Mouse (Mus musculus) kidney, embryonic 14.5 days (tissue): ENCODE data around the gene Serpinf2. TPM values are rescaled to one million over a fixed set of nuclear protein-coding genes. Genes with fewer than 3 reads are reported as not detected.
"Not testable (repeated sequence)": the region's sequence is repeated elsewhere in the genome, so short reads cannot be mapped to it uniquely, and the experiment has no call there.

Experiments
- ATAC-seq: fragments of 200-750 bp; cut with Nextera tagmentation; 2 replicates; pipeline ENCODE4 v1.8.0; 2017; ENCODE audit warnings: moderate number of reproducible peaks, mild to moderate bottlenecking, moderate TSS enrichment, moderate library complexity; ENCODE audit not compliant: low FRiP score, low TSS enrichment
- H3K27ac ChIP-seq: fragments of 300-500 bp; sonication (generic); 2 replicates; pipeline ENCODE4 v1.5.1; 2014; ENCODE audit warnings: low read depth, mild to moderate bottlenecking, low read length, moderate library complexity, mixed read lengths
- H3K27me3 ChIP-seq: fragments of 300-500 bp; sonication (generic); 2 replicates; pipeline ENCODE4 v1.6.1; 2014; ENCODE audit warnings: mild to moderate bottlenecking, low read length; ENCODE audit not compliant: control insufficient read depth, insufficient read depth
- H3K36me3 ChIP-seq: fragments of 300-500 bp; sonication (generic); 2 replicates; pipeline ENCODE4 v1.6.1; 2014; ENCODE audit warnings: low read length, mixed read lengths; ENCODE audit not compliant: control insufficient read depth, insufficient read depth
- H3K4me1 ChIP-seq: fragments of 300-500 bp; sonication (generic); 2 replicates; pipeline ENCODE4 v1.6.1; 2014; ENCODE audit warnings: low read length, mixed read lengths; ENCODE audit not compliant: control insufficient read depth, insufficient read depth
- H3K4me2 ChIP-seq: fragments of 300-500 bp; sonication (generic); replicated peaks from 2 replicates; pipeline ENCODE4 v1.6.1; 2014; ENCODE audit warnings: low read depth, mild to moderate bottlenecking, low read length
- H3K4me3 ChIP-seq: fragments of 300-500 bp; sonication (generic); 2 replicates; pipeline ENCODE4 v1.5.1; 2014; ENCODE audit warnings: mild to moderate bottlenecking, low read length
- H3K9ac ChIP-seq: fragments of 300-500 bp; sonication (generic); 2 replicates; pipeline ENCODE4 v1.6.1; 2014; ENCODE audit warnings: low read depth, mild to moderate bottlenecking, low read length, moderate library complexity
- H3K9me3 ChIP-seq: fragments of 300-500 bp; sonication (generic); 2 replicates; pipeline ENCODE4 v1.6.1; 2016; ENCODE audit warnings: low read length; ENCODE audit not compliant: control insufficient read depth
- WGBS: fragments of 180-500 bp; shearing (Covaris S2); extraction: QIAGEN DNeasy Blood & Tissue Kit; methylation state at CpG from one replicate; pipeline ENCODE4 v1.1.7; 2014; 5-methylcytosine and 5-hydroxymethylcytosine counted together
- microRNA counts: library from miRNA; unstranded; fragments of <30 nt; microRNA quantifications from one replicate; lab custom pipeline; 2017
- microRNA-seq: library from miRNA; unstranded; fragments of <30 nt; microRNA quantifications from one replicate; pipeline ENCODE4, GENCODE M21; 2016
- polyA plus RNA-seq: library from polyadenylated mRNA; unstranded; fragments of >200 nt; fragmentation: Nextera tagmentation; extraction: Ambion mirVana; gene quantifications from 2 replicates; pipeline ENCODE4 v1.2.1, GENCODE M21; 2014

Gene Serpinf2
- polyA plus RNA-seq, 1 experiment from 2014 or later, result 8.4 TPM

DNA sequence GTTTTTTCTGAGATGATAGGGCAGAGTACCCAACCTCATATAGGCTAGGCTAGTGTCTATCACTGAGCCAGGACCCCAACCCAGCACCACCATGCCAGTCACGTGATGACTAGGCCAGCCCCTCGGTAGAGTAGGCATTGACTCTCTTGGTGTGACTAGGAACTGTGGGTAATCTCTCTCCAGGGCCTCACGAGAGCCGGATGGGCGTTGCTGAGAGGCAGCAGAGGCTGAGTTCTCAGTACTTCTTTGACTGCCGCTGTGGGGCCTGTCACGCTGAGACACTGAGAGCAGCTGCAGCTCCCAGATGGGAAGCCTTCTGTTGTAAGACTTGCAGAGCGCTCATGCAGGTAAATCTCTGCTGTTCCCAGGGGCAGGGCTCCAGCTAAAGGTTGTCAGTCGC lies 39.3 kb downstream of the Serpinf2 start:
- Histone ChIP-seq H3K9me3 (no peaks in the 10 kb centered on the region), H3K27me3 (no peaks in the 10 kb centered on the region), H3K4me2 (no peak overlapping the region), H3K4me3 (no peak overlapping the region), H3K27ac (no peak overlapping the region), H3K36me3 (no peaks in the 10 kb centered on the region), H3K9ac (no peak overlapping the region), H3K4me1 (no peaks in the 10 kb centered on the region)
- WGBS, result 69% methylated on average over 9 of the region's 9 CpGs
- no peak for ATAC-seq

DNA sequence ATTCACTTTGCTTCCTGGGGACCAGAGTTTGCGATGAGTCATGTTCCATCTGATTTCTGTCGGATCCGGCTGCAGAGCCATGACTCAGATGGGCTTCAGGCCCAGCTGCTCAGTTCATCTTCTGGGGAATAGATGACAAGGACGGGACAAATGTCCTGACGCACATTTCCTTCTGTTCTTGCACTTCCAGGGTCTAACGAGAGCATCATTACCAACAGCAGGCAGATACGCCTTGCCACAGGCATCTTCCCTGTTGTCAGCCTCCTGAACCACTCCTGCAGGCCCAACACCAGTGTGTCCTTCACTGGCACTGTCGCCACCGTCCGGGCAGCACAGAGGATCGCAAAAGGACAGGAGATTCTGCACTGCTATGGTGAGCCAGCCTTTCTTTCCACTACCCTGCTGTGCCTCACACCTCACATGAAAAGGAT lies 40.0 kb downstream of the Serpinf2 start:
- no peaks in the 10 kb centered on the region for H3K36me3 ChIP-seq
- H3K4me2 ChIP-seq, result no peak overlapping the region
- H3K9me3 ChIP-seq, result no peaks in the 10 kb centered on the region
- no peak overlapping the region for H3K9ac ChIP-seq
- H3K4me1 ChIP-seq, result no peaks in the 10 kb centered on the region
- no peaks in the 10 kb centered on the region for H3K27me3 ChIP-seq
- ATAC-seq, result no peak
- 74% methylated on average over 11 of the region's 11 CpGs for WGBS
- H3K4me3 ChIP-seq, result no peak overlapping the region
- no peak overlapping the region for H3K27ac ChIP-seq

DNA sequence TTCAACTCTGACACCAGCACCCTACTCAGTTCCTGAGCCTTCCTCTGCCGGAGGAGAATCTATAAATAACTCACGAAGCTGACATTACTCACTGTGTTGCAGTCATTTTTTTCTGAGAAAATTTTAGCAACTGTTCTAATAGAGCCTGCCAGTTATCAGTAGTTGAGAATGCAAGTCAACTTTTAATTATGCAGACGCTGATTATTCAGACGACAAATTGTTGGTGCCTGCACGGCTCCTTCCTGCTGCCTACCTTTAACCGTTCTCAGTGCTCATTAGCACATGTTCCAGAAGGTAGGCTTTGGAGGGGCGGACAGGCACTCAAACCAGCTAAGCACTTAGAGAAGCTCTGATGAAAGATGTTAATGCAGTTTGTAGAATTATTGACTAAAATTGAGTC lies 41.9 kb downstream of the Serpinf2 start:
- no peaks in the 10 kb centered on the region for H3K4me1 ChIP-seq
- no peak for ATAC-seq

DNA sequence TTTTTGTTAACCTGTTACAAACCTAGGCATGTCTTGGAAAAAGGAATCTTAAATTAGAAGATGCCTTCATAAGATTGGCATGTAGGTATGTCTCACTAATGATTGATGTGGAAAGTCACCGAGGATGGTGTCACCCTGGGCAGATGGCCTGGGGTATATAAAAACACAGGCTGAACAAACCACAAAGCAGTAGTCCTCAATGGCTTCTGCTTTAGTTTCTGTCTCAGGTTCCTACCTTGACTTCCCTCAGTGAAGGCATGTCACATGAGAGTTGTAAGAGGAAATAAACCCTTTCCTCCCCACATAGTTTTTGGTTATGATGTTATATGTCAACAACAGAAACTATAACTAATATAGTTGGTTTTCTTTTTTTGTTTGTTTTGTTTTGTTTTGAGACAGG lies 43.8 kb downstream of the Serpinf2 start:
- Histone ChIP-seq H3K27ac (no peak overlapping the region), H3K4me1 (no peaks in the 10 kb centered on the region), H3K27me3 (no peaks in the 10 kb centered on the region), H3K4me3 (no peak overlapping the region), H3K9ac (no peak overlapping the region), H3K4me2 (no peak overlapping the region), H3K9me3 (no peaks in the 10 kb centered on the region), H3K36me3 (no peaks in the 10 kb centered on the region)
- WGBS, result 85% methylated on average over 1 of the region's 1 CpGs
- no peak for ATAC-seq

More for the DNA sequence above, 41.9 kb downstream of the Serpinf2 start:
- Histone ChIP-seq H3K9ac (no peak overlapping the region), H3K4me3 (no peak overlapping the region), H3K9me3 (no peaks in the 10 kb centered on the region), H3K27ac (no peak overlapping the region), H3K36me3 (no peaks in the 10 kb centered on the region), H3K4me2 (no peak overlapping the region), H3K27me3 (no peaks in the 10 kb centered on the region)
- 82% methylated on average over 7 of the region's 7 CpGs for WGBS

DNA sequence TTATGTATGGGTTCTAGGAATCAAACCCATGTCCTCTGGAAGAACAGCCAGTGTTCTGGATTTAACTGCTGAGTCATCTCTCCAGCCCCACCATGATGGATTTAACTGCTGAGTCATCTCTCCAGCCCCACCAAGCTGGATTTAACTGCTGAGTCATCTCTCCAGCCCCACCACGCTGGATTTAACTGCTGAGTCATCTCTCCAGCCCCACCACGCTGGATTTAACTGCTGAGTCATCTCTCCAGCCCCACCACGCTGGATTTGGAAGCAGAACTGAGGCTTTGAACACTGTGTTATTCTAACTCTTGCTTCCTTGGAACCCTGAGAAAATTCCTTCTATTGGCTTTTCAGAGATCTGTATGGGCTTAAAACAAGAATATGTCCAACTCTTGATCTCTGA lies 55.9 kb downstream of the Serpinf2 start:
- not testable (repeated sequence) for ATAC-seq, H3K4me1 ChIP-seq, H3K9me3 ChIP-seq, H3K36me3 ChIP-seq, H3K27ac ChIP-seq, H3K4me3 ChIP-seq, H3K4me2 ChIP-seq, H3K27me3 ChIP-seq, H3K9ac ChIP-seq
- 61% methylated on average over 3 of the region's 3 CpGs for WGBS

MicroRNA genes within 50 kb of the gene (microRNA counts, 519-probe panel; counts per million panel counts)
- 6,867 counts per million, percentile 73 among the panel's probes with 10 or more counts for microRNA mmu-miR-22 (lab: Ali Mortazavi, UCI)

Small RNA genes within 50 kb of the gene (microRNA-seq; reads per million reads assigned to microRNA genes)
- gene Mir22, result 3,203 reads per million, percentile 88 among the genes with 10 or more reads in this experiment

Other genes with a start within 250 kb of the Serpinf2 start
- 25.7 and 29.2 TPM in 2 replicates for gene Dph1, start 248.3 kb downstream of the Serpinf2 start, polyA plus RNA-seq
- 2.7 and 4.2 TPM in 2 replicates for gene Rtn4rl1, start 245.8 kb downstream of the Serpinf2 start, polyA plus RNA-seq
- 111 and 119 TPM in 2 replicates for gene Rpa1, start 91.3 kb downstream of the Serpinf2 start, polyA plus RNA-seq
- 10.4 and 17.8 TPM in 2 replicates for gene Smyd4, start 91.2 kb downstream of the Serpinf2 start, polyA plus RNA-seq
- gene Serpinf1, start 16.9 kb downstream of the Serpinf2 start, polyA plus RNA-seq, result 118 and 120 TPM in 2 replicates
- gene Wdr81, start 15.1 kb upstream of the Serpinf2 start, polyA plus RNA-seq, result 2.8 and 4.8 TPM in 2 replicates
- 20.7 and 21.0 TPM in 2 replicates for gene Tlcd2, start 22.1 kb upstream of the Serpinf2 start, polyA plus RNA-seq
- 56.4 and 103 TPM in 2 replicates for gene Prpf8, start 47.2 kb upstream of the Serpinf2 start, polyA plus RNA-seq
- 0.51 and 0.97 TPM in 2 replicates for gene Rilp, start 70.5 kb upstream of the Serpinf2 start, polyA plus RNA-seq
- gene Scarf1, start 73.9 kb upstream of the Serpinf2 start, polyA plus RNA-seq, result 10.0 TPM in 2 replicates
- gene Slc43a2, start 92.1 kb upstream of the Serpinf2 start, polyA plus RNA-seq, result 3.5 and 6.0 TPM in 2 replicates
- gene Pitpna, start 148.5 kb upstream of the Serpinf2 start, polyA plus RNA-seq, result 78.2 and 99.5 TPM in 2 replicates
- 24.9 and 30.1 TPM in 2 replicates for gene Inpp5k, start 191.4 kb upstream of the Serpinf2 start, polyA plus RNA-seq
- gene Myo1c, start 210.9 kb upstream of the Serpinf2 start, polyA plus RNA-seq, result 21.5 and 32.0 TPM in 2 replicates
- gene Crk, start 239.7 kb upstream of the Serpinf2 start, polyA plus RNA-seq, result 66.1 and 119 TPM in 2 replicates